Mouse (Mus musculus) embryonic facial prominence, embryonic 12.5 days (tissue): ENCODE measurements around the gene Tbc1d17. TPM values are rescaled to one million over a fixed set of nuclear protein-coding genes. Genes with fewer than 3 reads are reported as not detected.
A peak's percentile ranks its signal among the peaks of the same experiment; 100 is the strongest.

ENCODE experiments used
- ATAC-seq: fragments of 200-750 bp; cut with Nextera tagmentation; 2 replicates; pipeline ENCODE4 v1.8.0; 2017; ENCODE audit not compliant: insufficient number of reproducible peaks, insufficient read depth, low FRiP score, low TSS enrichment
- H3K27ac ChIP-seq: fragments of 300-500 bp; sonication (generic); 2 replicates; pipeline ENCODE4 v1.5.1; 2016; ENCODE audit warnings: mild to moderate bottlenecking
- H3K27me3 ChIP-seq: fragments of 300-500 bp; sonication (generic); 2 replicates; pipeline ENCODE4 v1.6.1; 2016; ENCODE audit warnings: mild to moderate bottlenecking, moderate library complexity
- H3K36me3 ChIP-seq: fragments of 300-500 bp; sonication (generic); 2 replicates; pipeline ENCODE4 v1.6.1; 2016; ENCODE audit warnings: mild to moderate bottlenecking
- H3K4me1 ChIP-seq: fragments of 300-500 bp; sonication (generic); 2 replicates; pipeline ENCODE4 v1.6.1; 2016
- H3K4me2 ChIP-seq: fragments of 300-500 bp; sonication (generic); replicated peaks from 2 replicates; pipeline ENCODE4 v1.6.1; 2016; ENCODE audit warnings: mild to moderate bottlenecking, moderate library complexity
- H3K4me3 ChIP-seq: fragments of 300-500 bp; sonication (generic); 2 replicates; pipeline ENCODE4 v1.5.1; 2016; ENCODE audit warnings: mild to moderate bottlenecking
- H3K9ac ChIP-seq: fragments of 300-500 bp; sonication (generic); 2 replicates; pipeline ENCODE4 v1.6.1; 2016; ENCODE audit warnings: mild to moderate bottlenecking, moderate library complexity
- H3K9me3 ChIP-seq: fragments of 300-500 bp; sonication (generic); 2 replicates; pipeline ENCODE4 v1.6.1; 2016; ENCODE audit warnings: mild to moderate bottlenecking, moderate library complexity
- WGBS: fragments of 180-500 bp; shearing (Covaris S2); methylation state at CpG from one replicate; pipeline ENCODE4 v1.1.7; 2016; 5-methylcytosine and 5-hydroxymethylcytosine counted together
- polyA plus RNA-seq: library from polyadenylated mRNA; unstranded; fragments of >200 nt; fragmentation: Nextera tagmentation; extraction: Ambion mirVana; gene quantifications from 2 replicates; pipeline ENCODE4 v1.2.1, GENCODE M21; 2016

Gene Tbc1d17
- polyA plus RNA-seq, 1 experiment from 2014 or later: 105 TPM

DNA sequence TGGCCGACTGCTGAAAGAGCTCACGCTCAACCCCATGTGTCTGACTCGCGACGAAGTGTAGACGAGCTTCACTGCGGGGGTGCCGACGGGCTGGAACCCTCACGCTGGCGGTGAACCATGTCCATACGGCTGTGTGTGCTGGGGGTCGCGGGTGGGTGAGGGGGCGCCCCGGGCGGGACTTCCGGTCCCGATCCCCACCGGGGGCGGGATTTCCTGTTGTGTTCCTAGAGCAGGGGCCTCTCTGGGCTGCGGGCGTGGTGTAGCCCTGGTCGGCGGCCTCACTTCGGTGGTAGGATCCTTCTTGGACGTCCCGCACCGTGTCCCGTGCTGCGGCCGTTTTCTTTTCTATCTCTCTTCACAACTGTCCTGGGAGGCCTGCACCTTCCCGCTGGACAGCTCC, 1.3 kb upstream of the Tbc1d17 start:
- peak overlapping the region; percentile 96 for H3K27ac ChIP-seq
- H3K36me3 ChIP-seq: peaks cover 31% of the 10 kb centered on the region
- H3K4me1 ChIP-seq: peaks cover 32% of the 10 kb centered on the region
- no peaks in the 10 kb centered on the region for H3K9me3 ChIP-seq
- WGBS: under 1% methylated on average over 33 of the region's 33 CpGs
- peak overlapping the region; percentile 81 for H3K9ac ChIP-seq
- H3K4me2 ChIP-seq: peak overlapping the region; percentile 85
- peak overlapping the region; percentile 77 for H3K4me3 ChIP-seq
- H3K27me3 ChIP-seq: no peaks in the 10 kb centered on the region
- ATAC-seq: peak; percentile 22

DNA sequence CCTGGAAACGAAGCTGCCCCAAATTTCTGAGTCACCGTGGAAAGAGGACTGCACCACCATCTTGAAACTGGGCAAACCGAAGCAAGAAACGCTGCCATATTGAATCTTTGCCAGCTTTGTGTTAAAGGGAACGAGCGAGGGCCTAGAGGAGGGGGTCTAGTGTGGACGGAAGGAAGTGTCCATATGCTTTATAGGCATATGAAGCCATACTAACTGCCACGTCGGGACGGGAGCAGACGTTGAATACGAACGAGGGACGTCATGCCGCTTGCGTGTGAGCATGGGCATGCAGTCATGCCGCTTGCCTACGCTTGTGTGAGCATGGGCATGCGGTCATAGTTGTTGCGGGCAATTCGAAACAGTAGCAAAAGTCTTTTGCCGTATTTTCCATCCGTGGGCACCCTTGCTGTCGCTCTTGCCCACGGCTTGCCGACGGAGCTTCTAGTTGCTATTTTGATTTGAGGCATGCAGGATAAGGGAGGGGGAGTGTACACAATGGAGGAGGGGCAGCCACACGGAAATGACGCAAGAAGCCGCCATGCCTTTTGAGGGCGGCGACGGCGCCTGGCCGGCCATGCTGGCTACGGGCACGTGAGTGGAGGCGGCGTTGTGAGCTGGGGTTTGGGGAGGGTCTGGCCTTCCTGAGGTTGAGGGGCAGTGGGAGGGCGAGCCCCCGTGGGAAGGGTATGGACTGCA, 685 bp upstream of the Tbc1d17 start:
- Histone ChIP-seq H3K9me3 (no peaks in the 10 kb centered on the region), H3K27ac (peak overlapping the region; percentile 96), H3K9ac (peak overlapping the region; percentile 81), H3K4me1 (peaks cover 31% of the 10 kb centered on the region), H3K4me3 (peak overlapping the region; percentile 77), H3K4me2 (peak overlapping the region; percentile 85), H3K27me3 (no peaks in the 10 kb centered on the region), H3K36me3 (peaks cover 36% of the 10 kb centered on the region)
- ATAC-seq: peak; percentile 65
- under 1% methylated on average over 41 of the region's 41 CpGs for WGBS

DNA sequence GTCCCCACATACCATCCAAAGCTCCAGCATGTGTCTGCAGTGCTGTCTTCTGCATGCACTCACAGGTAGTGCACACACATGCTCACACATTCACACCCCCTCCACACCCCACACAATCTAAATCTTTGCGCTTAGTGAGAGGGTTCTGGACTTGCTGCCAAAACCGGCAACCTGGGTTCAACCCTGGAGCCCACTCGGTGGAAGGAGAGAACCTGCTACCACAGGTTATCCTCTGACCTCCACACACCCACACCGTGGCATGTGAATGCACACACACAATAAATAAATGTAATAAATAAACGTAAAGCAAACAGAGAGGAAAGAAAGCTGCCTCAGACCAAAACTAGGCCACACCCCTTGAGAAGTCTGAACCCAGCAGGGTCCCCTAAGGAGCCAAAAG, 1.1 kb downstream of the Tbc1d17 start:
- H3K9ac ChIP-seq: peak overlapping the region; percentile 43
- no peak for ATAC-seq
- no peaks in the 10 kb centered on the region for H3K9me3 ChIP-seq
- peak overlapping the region; percentile 77 for H3K4me3 ChIP-seq
- 84% methylated on average over 5 of the region's 5 CpGs for WGBS
- peaks cover 22% of the 10 kb centered on the region for H3K4me1 ChIP-seq
- H3K4me2 ChIP-seq: peak overlapping the region; percentile 85
- H3K27me3 ChIP-seq: no peaks in the 10 kb centered on the region
- no peak overlapping the region for H3K27ac ChIP-seq
- H3K36me3 ChIP-seq: peaks cover 51% of the 10 kb centered on the region

GRCm38 (mm10) chr7:44846804-44847203, 2.1 kb downstream of the Tbc1d17 start:
- H3K27me3 ChIP-seq: no peaks in the 10 kb centered on the region
- no peak overlapping the region for H3K4me2 ChIP-seq
- peaks cover 17% of the 10 kb centered on the region for H3K4me1 ChIP-seq
- no peak overlapping the region for H3K9ac ChIP-seq
- 90% methylated on average over 7 of the region's 7 CpGs for WGBS
- H3K27ac ChIP-seq: no peak overlapping the region
- no peak overlapping the region for H3K4me3 ChIP-seq
- ATAC-seq: no peak
- H3K9me3 ChIP-seq: no peaks in the 10 kb centered on the region
- H3K36me3 ChIP-seq: peaks cover 55% of the 10 kb centered on the region

GRCm38 (mm10) chr7:44845006-44845405, 3.9 kb downstream of the Tbc1d17 start:
- no peak overlapping the region for H3K27ac ChIP-seq
- H3K9ac ChIP-seq: no peak overlapping the region
- H3K4me3 ChIP-seq: no peak overlapping the region
- peaks cover 64% of the 10 kb centered on the region for H3K36me3 ChIP-seq
- H3K27me3 ChIP-seq: peaks cover 17% of the 10 kb centered on the region
- H3K4me1 ChIP-seq: peaks cover 13% of the 10 kb centered on the region
- H3K9me3 ChIP-seq: no peaks in the 10 kb centered on the region
- no peak overlapping the region for H3K4me2 ChIP-seq
- WGBS: 88% methylated on average over 10 of the region's 10 CpGs
- ATAC-seq: no peak

- Histone ChIP-seq H3K36me3 (peaks cover 64% of the 10 kb centered on the region), H3K27me3 (peaks cover 33% of the 10 kb centered on the region), H3K4me2 (no peak overlapping the region), H3K9me3 (no peaks in the 10 kb centered on the region), H3K4me1 (peaks cover 14% of the 10 kb centered on the region), H3K9ac (no peak overlapping the region), H3K27ac (no peak overlapping the region), H3K4me3 (no peak overlapping the region)
- WGBS: 92% methylated on average over 8 of the region's 8 CpGs
- ATAC-seq: no peak
Observed at GRCm38 (mm10) chr7:44841825-44842463, 6.9 kb downstream of the Tbc1d17 start.

DNA sequence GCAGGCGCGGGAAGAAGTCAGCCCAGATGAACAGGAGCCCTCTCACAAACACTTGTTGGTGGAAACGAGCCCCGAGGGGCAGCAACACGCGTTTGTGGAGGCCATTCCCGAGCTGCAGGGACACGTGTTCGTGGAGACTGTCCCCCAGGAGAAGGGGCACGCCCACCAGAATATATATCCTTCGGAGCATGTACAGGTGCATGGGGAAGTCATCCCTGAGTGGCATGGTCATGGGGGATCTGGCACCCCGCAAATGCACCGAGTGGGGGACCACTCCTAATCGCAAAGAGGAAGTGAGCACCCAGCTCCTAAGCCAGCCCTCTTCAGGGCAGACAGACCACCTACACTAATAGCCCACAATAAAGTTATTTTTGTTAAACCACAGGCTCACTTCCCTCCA, 8.5 kb downstream of the Tbc1d17 start:
- peak overlapping the region; percentile 57; the same call in 1 of the 2 replicates for H3K4me2 ChIP-seq
- H3K27me3 ChIP-seq: peaks cover 33% of the 10 kb centered on the region
- no peak overlapping the region for H3K9ac ChIP-seq
- H3K9me3 ChIP-seq: no peaks in the 10 kb centered on the region
- 56% methylated on average over 14 of the region's 14 CpGs for WGBS
- peaks cover 19% of the 10 kb centered on the region for H3K4me1 ChIP-seq
- H3K27ac ChIP-seq: no peak overlapping the region
- H3K4me3 ChIP-seq: no peak overlapping the region
- H3K36me3 ChIP-seq: peaks cover 49% of the 10 kb centered on the region
- no peak for ATAC-seq

DNA sequence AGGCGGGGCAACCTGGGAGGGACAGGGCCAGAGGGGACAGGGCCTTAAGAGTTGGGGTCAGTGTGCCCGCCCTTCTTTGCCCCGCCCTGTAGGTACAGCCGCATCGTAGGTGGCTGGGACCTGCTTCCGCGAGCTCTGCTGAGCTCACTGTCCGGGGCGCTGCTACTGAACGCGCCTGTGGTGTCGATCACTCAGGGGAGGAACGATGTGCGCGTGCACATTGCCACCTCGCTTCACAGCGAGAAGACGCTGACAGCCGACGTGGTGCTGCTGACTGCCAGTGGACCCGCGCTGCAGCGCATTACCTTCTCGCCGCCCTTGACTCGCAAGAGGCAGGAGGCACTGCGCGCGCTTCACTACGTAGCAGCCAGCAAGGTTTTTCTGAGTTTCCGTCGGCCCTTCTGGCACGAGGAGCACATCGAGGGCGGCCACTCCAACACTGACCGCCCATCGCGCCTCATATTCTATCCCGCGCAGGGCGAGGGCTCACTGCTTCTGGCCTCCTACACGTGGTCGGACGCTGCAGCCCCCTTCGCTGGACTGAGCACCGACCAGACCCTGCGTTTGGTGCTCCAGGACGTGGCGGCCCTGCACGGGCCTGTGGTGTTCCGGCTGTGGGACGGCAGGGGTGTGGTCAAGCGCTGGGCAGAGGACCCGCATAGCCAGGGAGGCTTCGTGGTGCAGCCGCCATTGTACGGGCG, 9.2 kb downstream of the Tbc1d17 start:
- H3K27ac ChIP-seq: no peak overlapping the region
- peaks cover 41% of the 10 kb centered on the region for H3K36me3 ChIP-seq
- peak overlapping the region; percentile 43 for H3K9ac ChIP-seq
- ATAC-seq: peak; percentile 42; the same call in 1 of the 2 replicates
- 2% methylated on average over 58 of the region's 58 CpGs for WGBS
- no peaks in the 10 kb centered on the region for H3K9me3 ChIP-seq
- peaks cover 33% of the 10 kb centered on the region for H3K27me3 ChIP-seq
- H3K4me1 ChIP-seq: peaks cover 19% of the 10 kb centered on the region
- H3K4me2 ChIP-seq: peak overlapping the region; percentile 57
- H3K4me3 ChIP-seq: peak overlapping the region; percentile 25

GRCm38 (mm10) chr7:44839171-44839490, 9.7 kb downstream of the Tbc1d17 start:
- H3K9ac ChIP-seq: peak overlapping the region; percentile 43; the same call in 1 of the 2 replicates
- no peaks in the 10 kb centered on the region for H3K9me3 ChIP-seq
- H3K4me2 ChIP-seq: peak overlapping the region; percentile 57
- no peak overlapping the region for H3K27ac ChIP-seq
- H3K27me3 ChIP-seq: peaks cover 33% of the 10 kb centered on the region
- H3K4me1 ChIP-seq: peaks cover 19% of the 10 kb centered on the region
- 23% methylated on average over 11 of the region's 11 CpGs for WGBS
- H3K36me3 ChIP-seq: peaks cover 37% of the 10 kb centered on the region
- ATAC-seq: no peak
- peak overlapping the region; percentile 25 for H3K4me3 ChIP-seq

- Histone ChIP-seq H3K4me1 (peaks cover 19% of the 10 kb centered on the region), H3K27ac (no peak overlapping the region), H3K36me3 (peaks cover 26% of the 10 kb centered on the region), H3K4me2 (no peak overlapping the region), H3K27me3 (peaks cover 33% of the 10 kb centered on the region), H3K9me3 (no peaks in the 10 kb centered on the region), H3K4me3 (no peak overlapping the region), H3K9ac (no peak overlapping the region)
- no peak for ATAC-seq
- WGBS: 82% methylated on average over 6 of the region's 6 CpGs
Observed at GRCm38 (mm10) chr7:44838073-44838472, 10.8 kb downstream of the Tbc1d17 start.

- 85% methylated on average over 9 of the region's 9 CpGs for WGBS
Observed at GRCm38 (mm10) chr7:44836423-44837053, 12.3 kb downstream of the Tbc1d17 start.

More at GRCm38 (mm10) chr7:44836423-44837053, 12.3 kb downstream of the Tbc1d17 start:
- no peak overlapping the region for H3K9ac ChIP-seq
- peaks cover 19% of the 10 kb centered on the region for H3K36me3 ChIP-seq
- H3K4me2 ChIP-seq: no peak overlapping the region
- peaks cover 31% of the 10 kb centered on the region for H3K27me3 ChIP-seq
- ATAC-seq: no peak
- H3K9me3 ChIP-seq: no peaks in the 10 kb centered on the region
- H3K4me3 ChIP-seq: no peak overlapping the region
- peaks cover 19% of the 10 kb centered on the region for H3K4me1 ChIP-seq
- no peak overlapping the region for H3K27ac ChIP-seq
